ENCODE assay signal across 8 mouse cellular contexts in the genomic region with DNA sequence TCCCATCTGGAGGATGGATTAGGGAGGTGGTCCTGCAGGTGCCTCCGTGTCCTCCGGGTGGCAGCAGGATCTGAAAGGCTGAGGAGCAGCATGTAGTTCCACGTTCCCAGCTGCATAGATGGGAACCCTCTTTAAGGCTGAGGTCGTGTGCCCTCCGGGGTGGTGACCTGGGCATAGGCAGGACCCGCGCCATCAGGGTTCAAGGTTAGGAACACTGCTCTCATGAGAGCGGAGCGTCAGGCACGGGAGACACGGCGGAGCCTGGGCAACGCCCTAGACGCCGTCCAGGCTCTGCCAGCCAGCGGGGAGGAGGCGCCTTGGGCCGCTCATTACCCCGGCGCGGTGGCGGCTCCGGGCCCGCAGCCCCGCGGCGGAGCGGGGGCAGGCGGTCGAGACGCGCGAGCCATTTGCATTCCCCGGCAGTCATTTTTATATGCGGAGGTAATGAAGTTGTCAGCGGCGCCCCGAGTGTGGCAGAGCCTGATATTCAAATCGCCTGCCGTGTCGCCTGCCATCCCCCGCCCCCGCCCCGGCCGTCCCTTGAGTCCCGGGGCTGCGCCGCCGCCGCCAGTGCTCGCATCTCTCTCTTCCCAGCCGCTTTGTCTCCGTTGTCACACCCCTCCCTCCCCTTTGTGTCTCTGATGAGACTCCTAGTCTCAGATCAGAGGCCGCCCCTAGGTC.
DNase-seq lines count a peak whose midpoint lies in the region; ATAC-seq and TF ChIP-seq lines count a peak whose summit lies in the region.

No protein-coding gene starts in this region.

- TF ChIP-seq POLR2A in myocyte (IDR thresholded peaks at IDR 0.05; ENCODE audit: insufficient read length, low read depth), result no peak

- H3K27me3 ChIP-seq in embryonic facial prominence, embryonic 13.5 days, result peaks cover 26% of the 10 kb centered on the region
- H3K27me3 ChIP-seq in heart, embryonic 16.5 days (ENCODE audit: control insufficient read depth, insufficient read depth, low read length), result no peaks in the 10 kb centered on the region; the same call in 1 of the 2 replicates
- peaks cover 43% of the 10 kb centered on the region for H3K27me3 ChIP-seq in liver, embryonic 13.5 days
- H3K27me3 ChIP-seq in myocyte (ENCODE audit: control insufficient read depth, insufficient read depth, insufficient read length), result peaks cover 30% of the 10 kb centered on the region

- no peak overlapping the region for H3K27ac ChIP-seq in embryonic facial prominence, embryonic 13.5 days
- H3K27ac ChIP-seq in heart, embryonic 16.5 days (ENCODE audit: low read length), result no peak overlapping the region
- H3K27ac ChIP-seq in liver, embryonic 13.5 days, result no peak overlapping the region

- peak; percentile 8 for DNase-seq in CD4-positive helper T cell, adult 2 months (ENCODE audit: low read depth, low spot score)
- peak; percentile 73 for DNase-seq in adrenal gland, postnatal 14 days
- DNase-seq in kidney, postnatal 25 days, result peak; percentile 44 to 64
- DNase-seq in liver, embryonic 13.5 days, result no peak
- peak; percentile 34 for DNase-seq in testis, postnatal 14 days (ENCODE audit: low spot score)

- no peaks in the 10 kb centered on the region for H3K4me1 ChIP-seq in embryonic facial prominence, embryonic 13.5 days
- H3K4me1 ChIP-seq in heart, embryonic 16.5 days (ENCODE audit: control insufficient read depth, insufficient read depth, low read length), result peaks cover 7% of the 10 kb centered on the region; the same call in 1 of the 2 replicates
- H3K4me1 ChIP-seq in liver, embryonic 13.5 days (replicated peaks), result peaks cover 14% of the 10 kb centered on the region

- H3K4me2 ChIP-seq in embryonic facial prominence, embryonic 13.5 days, result peak overlapping the region; percentile 84
- peak overlapping the region; percentile 91 for H3K4me2 ChIP-seq in heart, embryonic 16.5 days (ENCODE audit: low read depth, low read length)
- H3K4me2 ChIP-seq in liver, embryonic 13.5 days, result peak overlapping the region; percentile 76
- H3K4me2 ChIP-seq in myocyte (ENCODE audit: low read depth), result peak overlapping the region; percentile 26

- H3K79me2 ChIP-seq in myocyte (ENCODE audit: control insufficient read depth, insufficient read depth), result no peaks in the 10 kb centered on the region

- no peaks in the 10 kb centered on the region for H3K36me3 ChIP-seq in embryonic facial prominence, embryonic 13.5 days
- no peaks in the 10 kb centered on the region for H3K36me3 ChIP-seq in heart, embryonic 16.5 days (ENCODE audit: control insufficient read depth, insufficient read depth)
- no peaks in the 10 kb centered on the region for H3K36me3 ChIP-seq in liver, embryonic 13.5 days
- no peaks in the 10 kb centered on the region for H3K36me3 ChIP-seq in myocyte (ENCODE audit: control insufficient read depth, insufficient read depth)

- H3K4me3 ChIP-seq in embryonic facial prominence, embryonic 13.5 days, result peak overlapping the region; percentile 59
- peak overlapping the region; percentile 67 for H3K4me3 ChIP-seq in heart, embryonic 16.5 days (ENCODE audit: low read length)
- H3K4me3 ChIP-seq in liver, embryonic 13.5 days (replicated peaks), result peak overlapping the region; percentile 56
- no peak overlapping the region for H3K4me3 ChIP-seq in myocyte

- WGBS in embryonic facial prominence, embryonic 13.5 days, result 1% methylated on average over 54 of the region's 54 CpGs
- WGBS in heart, embryonic 16.5 days, result under 1% methylated on average over 54 of the region's 54 CpGs
- under 1% methylated on average over 52 of the region's 54 CpGs for WGBS in liver, embryonic 13.5 days (ENCODE audit: insufficient replicate concordance)

- no peaks in the 10 kb centered on the region for H3K9me3 ChIP-seq in embryonic facial prominence, embryonic 13.5 days
- no peaks in the 10 kb centered on the region for H3K9me3 ChIP-seq in heart, embryonic 16.5 days (replicated peaks; ENCODE audit: control insufficient read depth, low read length)
- H3K9me3 ChIP-seq in liver, embryonic 13.5 days (replicated peaks), result no peaks in the 10 kb centered on the region

- H3ac ChIP-seq in myocyte (ENCODE audit: control insufficient read depth, insufficient read length), result no peak overlapping the region

- peak overlapping the region; percentile 67 for H3K9ac ChIP-seq in embryonic facial prominence, embryonic 13.5 days
- H3K9ac ChIP-seq in heart, embryonic 16.5 days (ENCODE audit: low read length), result peak overlapping the region; percentile 77
- peak overlapping the region; percentile 51 for H3K9ac ChIP-seq in liver, embryonic 13.5 days

- ATAC-seq in embryonic facial prominence, embryonic 13.5 days (ENCODE audit: insufficient number of reproducible peaks, insufficient read depth, low FRiP score, low TSS enrichment, low read depth), result peak; percentile 59; the same call in 1 of the 2 replicates
- peak; percentile 82 for ATAC-seq in heart, embryonic 16.5 days (replicated peaks; ENCODE audit: extremely low read depth, insufficient read depth, low FRiP score)
- peak; percentile 74 for ATAC-seq in liver, embryonic 13.5 days (ENCODE audit: low read depth)

TF ChIP-seq in myocyte, 11 proteins besides CTCF, POLR2A, EP300 and RAD21:
- TF ChIP-seq TCF12 (IDR thresholded peaks at IDR 0.05; ENCODE audit: insufficient read depth, poor library complexity, severe bottlenecking) (no peak), REST (IDR thresholded peaks at IDR 0.05; ENCODE audit: insufficient read depth, insufficient read length) (no peak), E2F4 (IDR thresholded peaks at IDR 0.05; ENCODE audit: insufficient read depth) (no peak), POLR2AphosphoS2 (IDR thresholded peaks at IDR 0.05; ENCODE audit: insufficient read length, low read depth) (no peak), MYOG (IDR thresholded peaks at IDR 0.05; ENCODE audit: control insufficient read depth in 1 of 3, insufficient read depth in 1 of 3, insufficient read length in 2 of 3, low read depth in 2 of 3) (no peak), SRF (IDR thresholded peaks at IDR 0.05; ENCODE audit: control insufficient read depth, insufficient read length, low read depth) (no peak)

Comparison
In these comparisons a context has a peak if more than half of its experiments do, and no peak if none do; other contexts are left out.
1. H3K4me2 ChIP-seq: peak in every context shown above with its lines; median percentile 91 in heart, embryonic 16.5 days; 84 in embryonic facial prominence, embryonic 13.5 days; 76 in liver, embryonic 13.5 days; 26 in myocyte.